Mouse (Mus musculus): ENCODE measurements at regions not wholly inside any gene's neighbourhood (a gene's known extent, or its start where the extent isn't known, plus 50 kb on each side); places are given as distances from the start of the nearest gene placed in this dataset.

DNA sequence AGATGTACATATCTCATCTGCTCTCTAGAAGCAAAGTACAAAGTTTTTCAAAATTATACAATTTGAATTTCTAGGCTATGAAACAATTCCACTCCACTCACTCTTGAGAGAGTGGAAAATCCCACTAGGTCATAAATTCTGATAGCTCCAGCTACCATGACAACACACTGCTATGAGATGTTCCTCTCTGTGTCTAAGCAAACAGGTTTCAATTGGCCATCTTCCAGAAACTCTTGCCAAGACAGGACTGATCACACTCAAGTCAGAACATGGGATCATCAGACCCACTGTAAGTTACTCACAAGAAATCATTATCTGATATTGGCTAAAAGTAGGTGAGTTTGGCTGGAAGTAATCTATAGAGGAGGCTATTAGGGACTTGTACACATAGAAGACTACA, 320.4 kb downstream of the Isl1 start:
- no peak for ATAC-seq (ENCODE audit: low FRiP score, low read depth)
- H3K9me3 ChIP-seq = no peaks in the 10 kb centered on the region
- no peak overlapping the region for H3K4me2 ChIP-seq (replicated peaks)
- H3K4me3 ChIP-seq = no peak overlapping the region
- no peak overlapping the region for H3K9ac ChIP-seq
- no peak overlapping the region for H3K27ac ChIP-seq
- H3K4me1 ChIP-seq = no peaks in the 10 kb centered on the region
- no peaks in the 10 kb centered on the region for H3K36me3 ChIP-seq
- no peaks in the 10 kb centered on the region for H3K27me3 ChIP-seq (replicated peaks)

DNA sequence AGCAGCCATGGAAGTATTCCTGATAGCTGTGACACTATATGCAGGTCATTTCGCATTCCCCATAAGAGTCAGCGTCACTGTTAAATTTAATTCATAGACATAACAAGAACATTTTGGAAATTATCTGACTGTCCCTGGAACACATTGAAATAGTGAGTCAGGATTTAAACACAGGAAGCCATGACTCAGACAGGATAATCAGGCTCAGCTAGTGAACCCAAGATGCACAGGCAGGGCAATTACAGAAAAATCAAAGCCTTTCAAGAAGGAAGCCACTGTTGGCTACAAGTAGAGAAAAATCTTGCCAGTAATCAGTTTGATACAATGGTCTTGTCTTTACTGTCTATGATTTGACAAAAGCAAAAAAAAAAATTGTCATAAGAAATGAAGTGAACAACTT, 323.2 kb downstream of the Isl1 start:
- no peaks in the 10 kb centered on the region for H3K9me3 ChIP-seq
- no peaks in the 10 kb centered on the region for H3K27me3 ChIP-seq (replicated peaks)
- H3K9ac ChIP-seq = no peak overlapping the region
- no peak overlapping the region for H3K4me2 ChIP-seq (replicated peaks)
- no peak overlapping the region for H3K27ac ChIP-seq
- no peak for ATAC-seq (ENCODE audit: low FRiP score, low read depth)
- no peaks in the 10 kb centered on the region for H3K4me1 ChIP-seq
- no peaks in the 10 kb centered on the region for H3K36me3 ChIP-seq
- 96% methylated on average over 2 of the region's 2 CpGs for WGBS
- H3K4me3 ChIP-seq = no peak overlapping the region

- Histone ChIP-seq H3K36me3 (no peaks in the 10 kb centered on the region), H3K27ac (no peak overlapping the region), H3K9ac (no peak overlapping the region), H3K4me3 (no peak overlapping the region), H3K27me3 (replicated peaks) (no peaks in the 10 kb centered on the region), H3K4me1 (no peaks in the 10 kb centered on the region), H3K9me3 (no peaks in the 10 kb centered on the region), H3K4me2 (replicated peaks) (no peak overlapping the region)
- 89% methylated on average over 3 of the region's 3 CpGs for WGBS
- no peak for ATAC-seq (ENCODE audit: low FRiP score, low read depth)
These were observed 323.8 kb downstream of the Isl1 start for GRCm38 (mm10) chr13:115985715-115986114.

- ATAC-seq (ENCODE audit: low FRiP score, low read depth) = no peak
- Histone ChIP-seq H3K36me3 (no peaks in the 10 kb centered on the region), H3K9ac (no peak overlapping the region), H3K27ac (no peak overlapping the region), H3K4me1 (no peaks in the 10 kb centered on the region), H3K4me2 (replicated peaks) (no peak overlapping the region), H3K4me3 (no peak overlapping the region), H3K9me3 (no peaks in the 10 kb centered on the region), H3K27me3 (replicated peaks) (no peaks in the 10 kb centered on the region)
- 29% methylated on average over 3 of the region's 3 CpGs for WGBS
These were observed 331.6 kb downstream of the Isl1 start for GRCm38 (mm10) chr13:115977890-115978203.

DNA sequence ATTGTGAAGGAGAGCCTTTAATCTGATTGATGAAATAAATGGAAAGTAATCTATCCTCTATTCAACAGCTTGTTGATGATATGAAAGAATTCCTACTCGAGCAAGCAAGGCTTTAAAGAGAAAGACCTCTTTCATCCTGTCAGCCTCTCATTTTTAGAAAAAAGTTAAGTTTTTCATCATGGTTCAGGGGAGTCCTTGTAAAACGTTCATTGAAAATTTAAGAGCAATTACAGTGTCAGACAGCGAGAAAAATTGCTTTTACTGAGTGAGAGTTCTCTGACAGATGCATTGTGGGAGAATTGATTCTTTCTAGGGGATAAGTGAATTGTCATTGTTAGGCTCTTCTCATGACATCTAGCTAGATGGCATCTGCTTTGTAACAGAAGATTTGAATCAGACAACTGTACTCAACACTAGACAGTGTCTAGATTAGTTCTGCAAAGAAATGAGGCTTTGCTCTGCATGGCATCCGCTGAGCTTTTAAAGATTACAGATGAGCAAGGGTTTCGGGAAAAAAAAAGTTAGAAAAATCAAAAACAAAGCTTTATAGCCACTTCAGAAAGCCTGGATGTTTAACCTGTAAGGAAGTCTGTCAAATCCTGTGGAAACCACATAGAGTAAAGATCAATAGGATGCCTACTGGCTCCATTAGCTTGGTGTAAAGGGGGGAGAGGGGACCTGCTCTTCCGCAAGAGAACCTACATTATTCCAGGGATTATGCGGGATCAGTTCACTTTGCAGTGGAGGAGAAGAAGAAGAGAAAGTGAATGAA, 332.2 kb downstream of the Isl1 start:
- WGBS = 50% methylated on average over 7 of the region's 7 CpGs
- H3K9me3 ChIP-seq = no peaks in the 10 kb centered on the region
- no peaks in the 10 kb centered on the region for H3K27me3 ChIP-seq (replicated peaks)
- ATAC-seq (ENCODE audit: low FRiP score, low read depth) = no peak
- no peak overlapping the region for H3K9ac ChIP-seq
- H3K4me2 ChIP-seq (replicated peaks) = no peak overlapping the region
- H3K27ac ChIP-seq = no peak overlapping the region
- H3K4me3 ChIP-seq = no peak overlapping the region
- no peaks in the 10 kb centered on the region for H3K4me1 ChIP-seq
- no peaks in the 10 kb centered on the region for H3K36me3 ChIP-seq
